Mouse (Mus musculus) hindbrain, postnatal 0 days (tissue): ENCODE data around the gene Hs3st1. TPM values are rescaled to one million over a fixed set of nuclear protein-coding genes. Genes with fewer than 3 reads are reported as not detected.

ENCODE experiments used
- ATAC-seq: fragments of 200-750 bp; cut with Nextera tagmentation; 2 replicates; pipeline ENCODE4 v1.8.0; 2017; ENCODE audit warnings: mild to moderate bottlenecking, moderate TSS enrichment, moderate library complexity
- DNase-seq: peaks from one replicate; pipeline ENCODE4 v3.0.0-alpha.2; 2015; ENCODE audit warnings: low spot score
- H3K27ac ChIP-seq: fragments of 300-500 bp; sonication (generic); 2 replicates; pipeline ENCODE4 v1.5.1; 2014; ENCODE audit warnings: mild to moderate bottlenecking
- H3K27me3 ChIP-seq: fragments of 300-500 bp; sonication (generic); 2 replicates; pipeline ENCODE4 v1.6.1; 2014; ENCODE audit warnings: low read length, mixed read lengths; ENCODE audit not compliant: insufficient read depth
- H3K36me3 ChIP-seq: fragments of 300-500 bp; sonication (generic); 2 replicates; pipeline ENCODE4 v1.6.1; 2014; ENCODE audit warnings: low read length, mixed read lengths; ENCODE audit not compliant: insufficient read depth
- H3K4me1 ChIP-seq: fragments of 300-500 bp; sonication (generic); 2 replicates; pipeline ENCODE4 v1.6.1; 2014; ENCODE audit warnings: antibody characterized with exemption, low read length, mixed read lengths; ENCODE audit not compliant: insufficient read depth
- H3K4me2 ChIP-seq: fragments of 300-500 bp; sonication (generic); 2 replicates; pipeline ENCODE4 v1.6.1; 2014; ENCODE audit warnings: low read depth, mild to moderate bottlenecking, low read length, moderate library complexity, mixed read lengths
- H3K4me3 ChIP-seq: fragments of 300-500 bp; sonication (generic); 2 replicates; pipeline ENCODE4 v1.5.1; 2014; ENCODE audit warnings: low read length
- H3K9ac ChIP-seq: fragments of 300-500 bp; sonication (generic); replicated peaks from 2 replicates; pipeline ENCODE4 v1.6.1; 2014; ENCODE audit warnings: mild to moderate bottlenecking, low read length, moderate library complexity, mixed read lengths
- H3K9me3 ChIP-seq: fragments of 300-500 bp; sonication (generic); 2 replicates; pipeline ENCODE4 v1.6.1; 2016; ENCODE audit warnings: low read length, mixed read lengths
- CTCF ChIP-seq: IDR thresholded peaks from 2 replicates; pipeline ENCODE4 v1.5.1; 2016; ENCODE audit warnings: antibody characterized with exemption, control low read depth, low read depth
- WGBS: fragments of 180-500 bp; shearing (Covaris S2); extraction: QIAGEN DNeasy Blood & Tissue Kit; methylation state at CpG from one replicate; pipeline ENCODE4 v1.1.7; 2014; 5-methylcytosine and 5-hydroxymethylcytosine counted together
- polyA plus RNA-seq: library from polyadenylated mRNA; unstranded; fragments of >200 nt; fragmentation: Nextera tagmentation; extraction: Ambion mirVana; gene quantifications from 2 replicates; pipeline ENCODE4 v1.2.1, GENCODE M21; 2015
- total RNA-seq: library from RNA; depleted of rRNA; stranded (reverse); fragments of >200 nt; gene quantifications from 2 replicates; pipeline ENCODE4 v1.2.3, GENCODE M21; 2014

Hs3st1 gene
- total and polyA plus RNA-seq, 2 experiments from 2014 or later: 29.3 to 41.3 TPM

DNA sequence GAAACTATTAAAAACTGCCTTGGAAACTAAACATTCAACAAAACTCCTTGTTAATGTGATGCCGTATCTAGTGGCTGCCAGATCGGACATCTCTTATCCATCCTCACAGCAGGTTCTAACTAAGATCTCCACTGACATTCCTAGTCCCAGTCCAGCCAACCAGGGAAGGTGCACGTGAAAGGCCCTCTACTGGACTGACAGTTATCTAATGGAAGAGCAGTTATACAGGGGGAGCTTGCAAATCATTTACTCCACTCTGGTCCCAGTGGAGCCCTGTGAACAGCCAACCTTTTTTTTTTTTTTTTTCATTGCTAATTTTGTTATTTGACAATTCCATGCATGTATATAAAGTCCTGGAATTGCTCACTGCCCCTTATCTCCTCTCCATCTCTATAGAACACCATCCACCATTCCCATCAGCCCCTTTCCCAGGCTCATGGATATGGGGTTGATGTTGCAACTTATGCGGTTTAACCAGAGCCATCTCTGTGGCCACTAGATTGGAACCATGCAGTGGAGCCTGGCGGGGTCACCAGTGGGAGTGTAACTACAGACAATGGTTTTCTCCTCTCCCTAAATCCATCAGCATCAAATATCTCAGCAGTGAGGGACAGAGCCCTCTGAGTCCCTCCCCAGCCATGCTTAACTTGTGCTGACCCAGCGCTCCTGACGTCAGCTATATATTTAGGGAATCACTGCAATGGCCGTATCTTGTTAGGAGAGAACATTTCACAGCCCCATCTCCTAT lies 120.8 kb downstream of the Hs3st1 start:
- Histone ChIP-seq H3K27ac (no peak overlapping the region), H3K36me3 (no peaks in the 10 kb centered on the region), H3K9me3 (no peaks in the 10 kb centered on the region), H3K4me3 (no peak overlapping the region), H3K9ac (no peak overlapping the region), H3K27me3 (no peaks in the 10 kb centered on the region), H3K4me2 (no peak overlapping the region), H3K4me1 (peaks cover 10% of the 10 kb centered on the region; the same call in 1 of the 2 replicates)
- TF ChIP-seq CTCF: no peak
- no peak for ATAC-seq
- WGBS: 86% methylated on average over 8 of the region's 8 CpGs
- no peak for DNase-seq

DNA sequence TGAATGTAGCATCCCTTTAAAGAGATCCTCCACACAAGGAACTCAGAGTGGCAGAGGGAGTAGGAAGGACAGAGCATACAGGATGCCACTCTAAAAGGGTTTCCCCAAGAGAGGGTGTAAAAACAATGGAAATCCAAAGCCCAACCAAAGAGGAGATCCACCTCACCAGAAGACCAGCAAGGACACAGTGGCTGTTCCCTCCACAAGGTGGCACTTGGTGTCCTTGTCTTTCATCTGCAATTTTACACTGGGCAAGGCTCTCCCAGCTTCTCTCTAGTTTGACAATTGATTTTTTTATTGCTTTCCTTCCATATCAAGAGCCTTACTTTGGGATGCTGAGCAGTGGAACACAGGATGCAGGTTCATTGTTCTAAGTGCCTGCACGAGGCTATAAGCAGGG lies 122.1 kb downstream of the Hs3st1 start:
- no peak overlapping the region for H3K4me2 ChIP-seq
- H3K9me3 ChIP-seq: no peaks in the 10 kb centered on the region
- peak; percentile 57 for TF ChIP-seq CTCF
- peak; percentile 49 for DNase-seq
- H3K9ac ChIP-seq: no peak overlapping the region
- no peaks in the 10 kb centered on the region for H3K27me3 ChIP-seq
- WGBS: 66% methylated on average over 1 of the region's 1 CpGs
- H3K27ac ChIP-seq: no peak overlapping the region
- H3K36me3 ChIP-seq: no peaks in the 10 kb centered on the region
- 0 out of 2 replicates have a peak, but pooled peaks cover 4% of the 10 kb centered on the region for H3K4me1 ChIP-seq
- ATAC-seq: no peak
- H3K4me3 ChIP-seq: no peak overlapping the region

DNA sequence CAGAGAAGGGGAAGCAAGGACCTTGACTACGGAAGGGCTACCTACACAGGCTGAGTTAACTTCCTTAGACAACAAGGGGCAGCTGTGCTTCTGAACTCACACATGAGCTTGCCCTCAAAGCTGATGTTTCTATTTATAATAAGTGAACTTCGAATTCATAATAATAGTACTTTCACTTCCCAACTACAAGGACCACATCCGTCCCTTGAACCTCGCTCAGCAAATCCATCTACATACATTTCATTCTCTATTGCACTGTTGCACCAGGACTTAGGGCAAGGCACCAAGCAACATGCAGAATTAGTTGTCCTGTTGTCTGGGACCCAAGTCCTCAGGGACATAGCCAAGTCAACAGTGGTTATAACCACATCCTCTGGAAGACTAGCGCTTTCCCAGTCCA lies 124.4 kb downstream of the Hs3st1 start:
- no peak overlapping the region for H3K4me2 ChIP-seq
- no peaks in the 10 kb centered on the region for H3K27me3 ChIP-seq
- DNase-seq: no peak
- TF ChIP-seq CTCF: no peak
- WGBS: 88% methylated on average over 5 of the region's 5 CpGs
- no peak overlapping the region for H3K4me3 ChIP-seq
- H3K9ac ChIP-seq: no peak overlapping the region
- peaks cover under 1% of the 10 kb centered on the region; the same call in 1 of the 2 replicates for H3K4me1 ChIP-seq
- H3K27ac ChIP-seq: no peak overlapping the region
- H3K36me3 ChIP-seq: no peaks in the 10 kb centered on the region
- no peaks in the 10 kb centered on the region for H3K9me3 ChIP-seq
- ATAC-seq: no peak

DNA sequence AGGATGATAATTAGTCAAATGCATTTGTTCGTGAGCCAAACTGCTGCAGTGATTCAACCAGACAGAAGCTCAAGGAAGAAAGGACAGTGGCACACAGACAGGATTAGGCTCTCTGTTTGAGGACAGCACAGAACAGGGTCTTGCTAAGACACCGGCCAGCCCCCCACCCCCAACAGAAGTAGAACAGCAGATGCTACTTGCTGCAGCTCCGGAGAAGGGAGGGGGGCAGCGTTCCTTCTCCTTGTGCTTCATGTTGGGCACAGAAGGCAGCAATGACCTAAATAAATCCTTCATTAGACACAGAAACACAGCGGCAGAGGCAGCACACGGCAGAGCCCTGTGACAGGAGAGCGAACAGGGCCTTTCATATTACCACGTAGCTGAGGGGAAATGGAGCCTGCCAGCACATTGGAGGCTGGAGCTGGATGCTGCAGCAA lies 130.2 kb downstream of the Hs3st1 start:
- H3K4me2 ChIP-seq: 0 out of 2 replicates have a peak overlapping the region, but pooled peaks have one; percentile 10
- no peaks in the 10 kb centered on the region for H3K36me3 ChIP-seq
- H3K4me1 ChIP-seq: peaks cover 16% of the 10 kb centered on the region
- no peak overlapping the region; the same call in 1 of the 2 replicates for H3K9ac ChIP-seq
- H3K27ac ChIP-seq: peak overlapping the region; percentile 20; the same call in 1 of the 2 replicates
- ATAC-seq (peak; percentile 69), DNase-seq (peak; percentile 58)
- H3K27me3 ChIP-seq: no peaks in the 10 kb centered on the region
- WGBS: 30% methylated on average over 8 of the region's 8 CpGs
- H3K9me3 ChIP-seq: no peaks in the 10 kb centered on the region
- H3K4me3 ChIP-seq: no peak overlapping the region
- no peak for TF ChIP-seq CTCF

DNA sequence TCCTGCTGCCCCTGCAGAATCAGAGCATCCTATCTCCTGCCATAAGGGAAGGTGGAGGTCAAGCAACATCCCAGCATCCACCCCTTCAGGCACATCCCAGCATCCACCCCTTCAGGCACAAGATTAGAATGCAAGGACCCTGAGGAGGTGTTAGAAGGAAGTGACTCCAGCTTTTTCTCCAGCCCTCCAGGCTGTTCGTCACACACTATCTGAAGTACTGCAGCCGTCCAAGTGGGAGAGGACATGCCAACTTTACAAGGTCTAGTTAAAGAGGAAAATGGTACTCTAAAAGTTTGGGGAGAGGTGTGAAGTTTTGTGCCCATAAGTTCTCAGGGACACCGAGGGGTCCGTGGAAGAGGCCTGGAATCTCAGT lies 131.1 kb downstream of the Hs3st1 start:
- 59% methylated on average over 4 of the region's 4 CpGs for WGBS
- DNase-seq (no peak), ATAC-seq (no peak)
- TF ChIP-seq CTCF: no peak
- H3K4me1 ChIP-seq: peaks cover 16% of the 10 kb centered on the region
- H3K4me2 ChIP-seq: no peak overlapping the region
- H3K4me3 ChIP-seq: no peak overlapping the region
- no peaks in the 10 kb centered on the region for H3K36me3 ChIP-seq
- H3K27me3 ChIP-seq: no peaks in the 10 kb centered on the region
- H3K9me3 ChIP-seq: no peaks in the 10 kb centered on the region
- no peak overlapping the region for H3K27ac ChIP-seq
- H3K9ac ChIP-seq: no peak overlapping the region

DNA sequence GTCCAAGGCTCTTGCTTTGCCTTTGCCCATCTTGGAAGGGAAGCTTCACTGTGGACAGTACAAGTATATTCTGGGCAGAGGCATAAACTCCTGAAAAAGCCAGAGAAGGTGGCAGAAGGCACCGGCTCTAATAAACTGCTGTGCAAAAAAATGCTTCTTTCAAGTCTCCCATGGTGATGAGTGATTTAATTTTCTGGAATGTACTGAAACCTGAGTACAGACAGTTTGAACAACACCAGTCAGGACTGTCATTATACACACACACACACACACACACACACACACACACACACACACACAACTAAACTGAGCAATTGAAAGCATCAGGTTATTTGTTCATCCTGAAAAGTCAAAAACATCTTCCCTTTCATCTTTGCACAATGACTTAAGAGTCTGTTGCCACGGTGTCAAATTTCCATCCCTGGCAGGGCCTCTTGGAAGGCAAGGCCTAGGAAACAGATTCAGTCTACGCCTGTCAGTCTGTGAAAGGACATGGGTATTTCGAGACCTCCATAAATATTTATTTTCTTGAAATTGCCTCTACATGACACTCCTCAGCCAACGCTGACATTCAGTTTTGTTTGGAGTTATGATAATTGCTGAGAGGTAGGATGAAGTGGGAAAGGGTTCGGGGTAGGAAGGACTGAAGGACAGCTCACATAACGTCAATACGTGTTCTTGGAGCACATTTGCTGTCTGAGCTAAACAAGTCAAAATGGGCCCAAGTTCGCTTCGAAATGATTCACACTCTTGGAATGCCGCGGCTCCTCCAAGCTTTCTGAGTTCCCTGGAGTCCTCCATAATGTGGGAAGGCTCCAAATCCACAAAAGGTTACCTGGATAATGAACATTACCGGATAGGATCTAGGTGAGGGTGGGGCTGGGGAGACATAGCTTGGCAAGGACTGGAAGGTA lies 131.7 kb downstream of the Hs3st1 start:
- WGBS: 51% methylated on average over 13 of the region's 13 CpGs
- Histone ChIP-seq H3K4me3 (no peak overlapping the region), H3K36me3 (no peaks in the 10 kb centered on the region), H3K4me1 (peaks cover 16% of the 10 kb centered on the region), H3K27me3 (no peaks in the 10 kb centered on the region), H3K9ac (no peak overlapping the region), H3K9me3 (no peaks in the 10 kb centered on the region), H3K27ac (no peak overlapping the region), H3K4me2 (no peak overlapping the region)
- ATAC-seq (no peak), DNase-seq (no peak)
- TF ChIP-seq CTCF: no peak
